Mouse (Mus musculus): Measurements from ENCODE around the gene Jpt1.
"Not testable (repeated sequence)": the region's sequence is repeated elsewhere in the genome, so short reads cannot be mapped to it uniquely, and the experiment has no call there.

Jpt1 gene

GRCm38 (mm10) chr11:115514238-115514663 lies at the start of gene Jpt1:
Gene Jpt1 (minus strand): TSS chr11:115514387.
- peak; percentile 97 for DNase-seq

- peak; percentile 46 for DNase-seq
Observed at GRCm38 (mm10) chr11:115563406-115563805, 49.2 kb upstream of the Jpt1 start.

DNA sequence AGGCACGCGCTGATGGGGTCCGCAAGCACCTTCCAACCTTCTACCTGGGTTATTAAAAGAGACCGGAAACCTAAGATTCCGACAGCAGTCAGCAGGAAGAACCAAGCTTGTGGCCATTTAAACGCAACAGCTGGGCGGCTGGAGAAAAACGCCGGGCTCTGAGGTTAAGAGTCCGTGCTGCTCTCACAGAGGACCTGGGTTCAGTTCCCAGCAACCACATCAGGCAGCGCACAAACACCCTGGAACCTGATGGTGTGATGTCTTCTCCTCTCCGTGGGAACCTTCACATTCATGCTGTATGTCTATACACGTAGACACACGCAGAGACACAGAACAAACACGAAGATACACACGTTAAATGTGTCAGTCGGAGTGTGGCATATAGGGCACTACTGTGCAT lies 41.5 kb upstream of the Jpt1 start:
- no peak for DNase-seq

- DNase-seq: no peak
Observed at GRCm38 (mm10) chr11:115552783-115553182, 38.6 kb upstream of the Jpt1 start.

GRCm38 (mm10) chr11:115543571-115543970 lies 29.4 kb upstream of the Jpt1 start:
- no peak for DNase-seq

- DNase-seq: no peak
Observed at GRCm38 (mm10) chr11:115538045-115538444, 23.9 kb upstream of the Jpt1 start.

DNA sequence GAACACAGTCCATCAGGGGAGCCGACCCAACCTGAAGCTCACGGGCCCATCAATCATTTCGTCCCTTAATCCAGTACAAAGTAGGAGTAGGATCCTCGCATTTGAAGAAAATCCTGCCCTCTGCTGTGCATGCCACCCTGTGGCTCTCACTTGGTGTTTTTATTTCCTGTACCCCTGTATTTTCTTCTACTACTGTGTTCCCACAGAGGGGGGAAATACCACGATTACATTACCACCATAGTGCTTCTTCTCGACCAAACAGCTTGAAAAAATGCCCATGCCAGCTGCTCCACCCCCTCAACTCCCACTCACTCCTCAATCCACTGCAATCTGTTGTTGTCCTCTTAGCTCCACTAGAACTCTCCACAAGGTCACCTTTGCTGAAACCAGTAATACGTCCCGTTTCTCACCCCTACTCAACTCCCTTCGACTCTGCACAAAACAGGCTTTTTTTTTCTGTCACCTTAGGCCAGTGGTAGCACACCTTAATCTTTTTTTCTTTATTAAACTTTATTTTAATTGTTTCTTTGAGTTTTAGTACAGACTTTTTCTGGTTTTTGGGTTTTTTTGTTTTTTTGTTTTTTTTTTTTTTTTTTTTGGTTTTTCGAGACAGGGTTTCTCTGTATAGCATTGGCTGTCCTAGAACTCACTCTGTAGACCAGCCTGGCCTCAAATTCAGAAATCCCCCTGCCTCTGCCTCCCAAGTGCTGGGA lies 22.8 kb upstream of the Jpt1 start:
- no peak for DNase-seq

- DNase-seq: peak; percentile 99
Observed at GRCm38 (mm10) chr11:115536038-115536681, 22.0 kb upstream of the Jpt1 start, which contains the start of gene Sumo2. Gene Sumo2 (minus strand): TSS chr11:115536276.

DNA sequence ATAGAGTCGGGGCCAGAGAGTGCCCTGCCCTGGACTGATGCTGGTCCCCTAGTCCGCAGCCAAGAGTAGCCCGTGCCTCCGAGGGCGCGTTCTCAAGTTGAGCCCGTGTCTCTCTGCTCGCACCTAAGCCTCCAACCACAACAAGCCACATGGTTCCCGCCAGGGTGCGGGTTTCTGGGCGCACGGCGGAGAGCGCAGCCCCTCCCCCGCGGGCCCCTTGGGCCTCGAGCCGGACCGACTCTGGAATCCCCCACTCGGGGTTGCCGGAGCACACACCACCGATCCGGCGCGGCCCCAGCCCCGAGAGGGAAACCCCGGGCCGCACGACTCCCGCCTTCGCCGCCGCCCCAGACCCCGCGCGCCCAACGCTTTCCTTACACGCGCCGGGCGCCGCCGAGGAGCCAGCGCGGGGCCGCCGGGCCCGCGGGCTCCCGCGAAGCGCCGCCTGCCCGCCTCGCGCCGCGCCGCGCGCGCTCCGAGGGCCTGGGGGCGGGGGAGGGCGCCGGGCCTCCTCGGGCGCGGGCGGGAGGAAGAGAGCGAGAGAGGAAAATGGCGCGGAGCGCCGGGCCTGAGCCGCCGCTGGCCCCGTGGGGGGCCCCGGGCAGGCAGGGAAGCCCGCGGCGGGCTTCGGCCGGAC lies 21.3 kb upstream of the Jpt1 start:
- peak; percentile 70 for DNase-seq

DNA sequence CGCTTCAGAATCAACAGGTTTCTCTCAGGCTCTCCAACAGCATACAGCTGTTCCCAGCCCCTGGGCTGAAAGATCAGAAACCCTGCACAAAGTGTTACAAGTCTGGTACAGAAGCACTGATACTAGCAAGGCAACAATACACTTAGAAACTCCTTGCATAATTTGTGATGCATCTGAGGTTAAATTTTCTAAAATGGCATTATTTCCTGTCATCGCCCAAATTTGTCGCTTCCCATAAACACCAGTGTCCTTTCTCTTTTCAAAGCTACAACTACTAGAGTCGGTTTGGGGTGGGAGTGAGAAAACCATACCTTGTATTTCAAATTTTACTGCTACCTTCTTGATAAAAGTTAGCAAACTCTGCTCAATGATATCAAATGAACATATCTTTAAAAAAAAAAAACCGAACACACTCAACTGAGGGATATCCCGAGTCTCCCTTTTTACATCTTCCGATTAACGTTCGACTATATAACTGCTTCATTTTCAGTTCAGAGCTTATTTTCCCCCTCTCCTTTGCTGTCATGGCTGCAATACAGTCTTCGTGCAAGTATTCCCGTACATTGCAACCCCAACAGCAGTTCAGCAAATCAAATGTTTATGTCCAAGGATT lies 20.7 kb upstream of the Jpt1 start:
- DNase-seq: no peak

DNA sequence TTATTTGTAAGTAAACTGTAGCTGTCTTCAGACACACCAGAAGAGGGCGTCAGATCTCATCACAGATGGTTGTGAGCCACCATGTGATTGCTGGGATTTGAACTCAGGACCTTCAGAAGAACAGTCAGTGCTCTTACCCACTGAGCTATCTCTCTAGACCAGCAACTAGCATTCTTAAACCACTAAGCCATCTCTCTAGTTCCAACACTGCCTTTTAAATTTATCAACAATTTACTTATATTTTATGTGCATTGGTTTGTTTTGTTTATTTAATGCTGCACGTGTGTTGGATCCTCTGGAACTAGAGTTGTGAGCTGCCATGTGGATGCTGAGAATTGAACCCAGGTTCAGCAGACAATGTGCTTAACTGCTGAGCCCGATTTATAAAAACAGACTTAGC lies 12.3 kb upstream of the Jpt1 start:
- DNase-seq: not testable (repeated sequence)

- no peak for DNase-seq
Observed at GRCm38 (mm10) chr11:115522703-115523102, 8.5 kb upstream of the Jpt1 start.

GRCm38 (mm10) chr11:115522238-115522637 lies 8.1 kb upstream of the Jpt1 start:
- DNase-seq: no peak

- no peak for DNase-seq
Observed at GRCm38 (mm10) chr11:115521080-115521479, 6.9 kb upstream of the Jpt1 start.

GRCm38 (mm10) chr11:115520218-115520617 lies 6.0 kb upstream of the Jpt1 start:
- no peak for DNase-seq

DNA sequence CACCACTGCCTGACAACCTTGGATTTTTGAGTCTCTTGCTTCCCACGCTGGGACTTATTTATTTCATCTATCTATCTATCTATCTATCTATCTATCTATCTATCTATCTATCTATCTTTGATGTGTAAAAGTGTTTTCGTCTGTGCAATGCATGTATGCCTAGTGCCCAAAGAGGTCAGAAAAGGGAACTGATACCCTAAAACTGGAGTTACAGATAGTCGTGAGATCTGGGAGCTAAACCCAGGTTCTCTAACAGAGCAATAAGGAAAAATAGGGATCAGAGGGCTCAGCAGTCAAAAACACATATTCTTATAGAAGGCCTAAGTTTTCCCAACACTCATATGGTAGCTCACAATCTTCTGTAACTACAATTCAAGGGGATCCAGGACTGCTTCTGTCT lies 5.4 kb upstream of the Jpt1 start:
- no peak for DNase-seq

- DNase-seq: no peak
Observed at GRCm38 (mm10) chr11:115518693-115519092, 4.5 kb upstream of the Jpt1 start.

GRCm38 (mm10) chr11:115516942-115517341 lies 2.8 kb upstream of the Jpt1 start:
- DNase-seq: no peak

DNA sequence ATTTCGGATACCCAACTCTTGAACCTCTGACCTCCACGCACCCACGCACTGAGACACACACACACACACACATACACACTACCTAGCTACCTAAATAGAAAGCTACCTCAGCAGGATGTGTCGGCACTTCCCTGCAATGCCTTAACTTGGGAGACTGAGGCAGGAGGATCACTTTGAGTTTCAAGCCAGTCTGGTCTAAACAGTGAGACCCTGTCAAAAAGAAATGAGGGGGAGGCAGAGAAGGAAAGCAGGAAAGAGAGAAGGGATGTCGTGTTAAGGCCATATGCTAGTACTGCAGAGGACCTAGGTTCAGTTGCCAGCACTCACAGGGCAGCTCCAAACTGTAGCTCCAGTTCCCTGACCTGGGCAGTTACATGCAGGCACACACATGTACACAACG lies 834 bp upstream of the Jpt1 start:
- no peak for DNase-seq

- peak; percentile 78 for DNase-seq
Observed at GRCm38 (mm10) chr11:115513271-115514237, 633 bp downstream of the Jpt1 start.

DNA sequence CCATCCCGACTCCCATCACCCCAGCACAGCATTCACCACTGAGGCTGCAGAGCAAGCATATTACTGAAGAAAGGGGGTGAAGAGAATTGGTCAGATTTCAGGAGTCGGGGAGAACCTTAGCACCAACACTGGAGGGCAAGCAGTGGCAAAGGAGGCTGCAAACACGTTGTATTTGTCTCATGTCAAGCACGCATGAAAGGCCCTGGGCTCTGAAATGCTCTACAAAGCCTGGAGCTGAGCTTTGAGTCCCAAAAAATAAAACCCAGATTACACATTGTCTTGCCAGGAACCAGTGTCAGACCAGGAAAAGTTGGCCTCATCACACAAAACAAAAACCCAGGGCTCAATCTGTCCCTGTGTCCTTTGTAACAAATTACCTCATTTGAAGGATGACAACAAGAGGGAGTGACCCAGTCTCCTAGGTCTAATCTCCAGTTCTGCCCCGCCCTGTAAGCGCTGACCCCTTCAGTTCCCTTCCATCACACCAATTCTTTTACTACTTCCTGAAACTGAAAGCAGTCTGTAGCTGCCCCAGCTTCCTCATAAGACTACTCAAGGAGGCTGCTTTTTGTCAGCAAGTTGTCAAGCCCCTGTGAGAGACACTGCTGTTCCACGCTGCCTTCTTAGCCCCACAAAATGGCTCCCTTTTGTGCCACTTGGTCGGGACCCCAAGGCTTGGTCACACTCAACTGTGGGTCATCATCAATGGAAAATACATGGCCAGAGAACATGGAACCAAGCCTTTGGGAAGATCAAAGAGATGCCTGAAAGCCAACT lies 1.6 kb downstream of the Jpt1 start:
- DNase-seq: peak; percentile 58
